Mouse (Mus musculus): ENCODE measurements at regions not wholly inside any gene's neighbourhood (a gene's known extent, or its start where the extent isn't known, plus 50 kb on each side); places are given as distances from the start of the nearest gene placed in this dataset.
"Not testable (repeated sequence)": the region's sequence is repeated elsewhere in the genome, so short reads cannot be mapped to it uniquely, and the experiment has no call there.

GRCm38 (mm10) chr7:62179387-62179786 is 167.0 kb upstream of the Ndn start:
- no peak for DNase-seq (ENCODE audit: low spot score in 2 of 2)

- no peak for DNase-seq (ENCODE audit: low spot score in 2 of 2)
Measured at GRCm38 (mm10) chr7:62208529-62208928, 137.8 kb upstream of the Ndn start.

GRCm38 (mm10) chr7:62209117-62209700 is 137.2 kb upstream of the Ndn start:
- DNase-seq (ENCODE audit: low spot score in 2 of 2) = peak; percentile 11 to 38

GRCm38 (mm10) chr7:62225184-62225583 is 121.2 kb upstream of the Ndn start:
- DNase-seq (ENCODE audit: low spot score in 2 of 2) = no peak

GRCm38 (mm10) chr7:62227727-62228126 is 118.6 kb upstream of the Ndn start:
- no peak for DNase-seq (ENCODE audit: low spot score in 2 of 2)

- no peak for DNase-seq (ENCODE audit: low spot score in 2 of 2)
Measured at GRCm38 (mm10) chr7:62230713-62231112, 115.7 kb upstream of the Ndn start.

- peak; percentile 72 to 83 for DNase-seq (ENCODE audit: low spot score in 2 of 2)
Measured at GRCm38 (mm10) chr7:62231120-62231574, 115.2 kb upstream of the Ndn start.

- DNase-seq (ENCODE audit: low spot score in 2 of 2) = no peak
Measured at GRCm38 (mm10) chr7:62232076-62232475, 114.3 kb upstream of the Ndn start.

GRCm38 (mm10) chr7:62234037-62234436 is 112.3 kb upstream of the Ndn start:
- DNase-seq (ENCODE audit: low spot score in 2 of 2) = no peak

- no peak for DNase-seq (ENCODE audit: low spot score in 2 of 2)
Measured at GRCm38 (mm10) chr7:62235766-62236165, 110.6 kb upstream of the Ndn start.

- DNase-seq (ENCODE audit: low spot score in 2 of 2) = peak; percentile 6
Measured at GRCm38 (mm10) chr7:62261688-62262114, 84.7 kb upstream of the Ndn start.

GRCm38 (mm10) chr7:62262174-62262573 is 84.2 kb upstream of the Ndn start:
- not testable (repeated sequence) for DNase-seq (ENCODE audit: low spot score in 2 of 2)

GRCm38 (mm10) chr7:62269156-62269855 is 77.1 kb upstream of the Ndn start:
- no peak for DNase-seq (ENCODE audit: low spot score in 2 of 2)

GRCm38 (mm10) chr7:62276219-62276618 is 70.2 kb upstream of the Ndn start:
- DNase-seq (ENCODE audit: low spot score in 2 of 2) = no peak

GRCm38 (mm10) chr7:62278492-62278891 is 67.9 kb upstream of the Ndn start:
- DNase-seq (ENCODE audit: low spot score in 2 of 2) = no peak

GRCm38 (mm10) chr7:62279022-62279421 is 67.3 kb upstream of the Ndn start:
- no peak for DNase-seq (ENCODE audit: low spot score in 2 of 2)
